18 mouse cellular contexts compared by ENCODE assay signal in genomic region chr4:43884196-43884595, GRCm38 (mm10). TPM values are rescaled to one million over a fixed set of nuclear protein-coding genes. Genes with fewer than 3 reads are reported as not detected.
DNase-seq lines count a peak whose midpoint lies in the region; ATAC-seq and TF ChIP-seq lines count a peak whose summit lies in the region.
"Had no signal": no experiment of that assay in that cellular context is flagged by ENCODE, and none has a peak within 500 bp of the region (broad histone marks: within the 10 kb centered on the region; RNA-seq: fewer than 3 reads in every experiment).

No protein-coding gene starts in this region.

- no peak for ATAC-seq in forebrain, embryonic 15.5 days (replicated peaks)
- 0 out of 2 replicates have a peak, but pooled peaks have one; percentile 45 for ATAC-seq in heart, embryonic 16.5 days (replicated peaks; ENCODE audit: extremely low read depth, insufficient read depth, low FRiP score)
- peak; percentile 77; the same call in 1 of the 2 replicates for ATAC-seq in lung, embryonic 15.5 days (ENCODE audit: borderline replicate concordance, extremely low read depth, low FRiP score, low TSS enrichment)
- no peak for ATAC-seq in limb, embryonic 12.5 days (ENCODE audit: insufficient number of reproducible peaks, insufficient read depth, low FRiP score, low TSS enrichment, low read depth)

- H3K9ac ChIP-seq in forebrain, embryonic 15.5 days (replicated peaks): no peak overlapping the region
- H3K9ac ChIP-seq in heart, embryonic 16.5 days (ENCODE audit: low read length): no peak overlapping the region
- H3K9ac ChIP-seq in lung, embryonic 15.5 days: no peak overlapping the region
- H3K9ac ChIP-seq in limb, embryonic 12.5 days (replicated peaks): no peak overlapping the region
- H3K9ac ChIP-seq: embryonic facial prominence, embryonic 12.5 days; hindbrain, embryonic 13.5 days; liver, embryonic 15.5 days had no signal

- no peak for TF ChIP-seq POLR2A in lung, adult 2 months (IDR thresholded peaks at IDR 0.05; ENCODE audit: borderline replicate concordance, extremely low read depth, low read depth, low read length)

- H3K9me3 ChIP-seq in forebrain, embryonic 10.5 days: no peaks in the 10 kb centered on the region
- no peaks in the 10 kb centered on the region for H3K9me3 ChIP-seq in forebrain, embryonic 15.5 days
- H3K9me3 ChIP-seq in heart, embryonic 16.5 days (replicated peaks; ENCODE audit: control insufficient read depth, low read length): no peaks in the 10 kb centered on the region
- no peaks in the 10 kb centered on the region for H3K9me3 ChIP-seq in lung, embryonic 15.5 days
- H3K9me3 ChIP-seq in limb, embryonic 12.5 days: no peaks in the 10 kb centered on the region
- H3K9me3 ChIP-seq: embryonic facial prominence, embryonic 12.5 days; hindbrain, embryonic 13.5 days; liver, embryonic 15.5 days had no signal

- no peak for TF ChIP-seq CTCF in lung, adult 2 months (IDR thresholded peaks at IDR 0.05; ENCODE audit: insufficient read depth, low read length)

- intact Hi-C loops in heart, postnatal 25 days (cut with DNase I): no loop called here

- no peaks in the 10 kb centered on the region for H3K27me3 ChIP-seq in forebrain, embryonic 10.5 days (ENCODE audit: poor library complexity, severe bottlenecking)
- H3K27me3 ChIP-seq in forebrain, embryonic 15.5 days: no peaks in the 10 kb centered on the region
- no peaks in the 10 kb centered on the region for H3K27me3 ChIP-seq in heart, embryonic 16.5 days (ENCODE audit: control insufficient read depth, insufficient read depth, low read length)
- H3K27me3 ChIP-seq in lung, embryonic 15.5 days: no peaks in the 10 kb centered on the region
- H3K27me3 ChIP-seq in limb, embryonic 12.5 days: no peaks in the 10 kb centered on the region
- H3K27me3 ChIP-seq: embryonic facial prominence, embryonic 12.5 days; hindbrain, embryonic 13.5 days; liver, embryonic 15.5 days had no signal

- peaks cover 36% of the 10 kb centered on the region for H3K4me1 ChIP-seq in forebrain, embryonic 10.5 days
- H3K4me1 ChIP-seq in forebrain, embryonic 15.5 days: peaks cover 15% of the 10 kb centered on the region
- peaks cover 26% of the 10 kb centered on the region for H3K4me1 ChIP-seq in heart, embryonic 16.5 days (ENCODE audit: control insufficient read depth, insufficient read depth, low read length)
- peaks cover 29% of the 10 kb centered on the region for H3K4me1 ChIP-seq in lung, embryonic 15.5 days
- H3K4me1 ChIP-seq in lung, adult 2 months (ENCODE audit: control insufficient read depth, insufficient read depth, low read length): peaks cover 13% of the 10 kb centered on the region
- peaks cover 26% of the 10 kb centered on the region for H3K4me1 ChIP-seq in limb, embryonic 12.5 days (replicated peaks)
- H3K4me1 ChIP-seq: liver, embryonic 15.5 days had no signal

- 28% methylated on average over 4 of the region's 4 CpGs for WGBS in forebrain, embryonic 10.5 days
- 23% methylated on average over 4 of the region's 4 CpGs for WGBS in forebrain, embryonic 15.5 days
- WGBS in heart, embryonic 16.5 days: 25% methylated on average over 4 of the region's 4 CpGs
- 24% methylated on average over 4 of the region's 4 CpGs for WGBS in lung, embryonic 15.5 days
- 53% methylated on average over 4 of the region's 4 CpGs for WGBS in lung, adult 2 months
- 18% methylated on average over 4 of the region's 4 CpGs for WGBS in limb, embryonic 12.5 days

- peak overlapping the region; percentile 77 for H3K27ac ChIP-seq in forebrain, embryonic 10.5 days
- no peak overlapping the region for H3K27ac ChIP-seq in forebrain, embryonic 15.5 days (replicated peaks)
- peak overlapping the region; percentile 81 for H3K27ac ChIP-seq in heart, embryonic 16.5 days (ENCODE audit: low read length)
- peak overlapping the region; percentile 72 for H3K27ac ChIP-seq in lung, embryonic 15.5 days
- H3K27ac ChIP-seq in limb, embryonic 12.5 days: no peak overlapping the region
- H3K27ac ChIP-seq: hindbrain, embryonic 13.5 days; liver, embryonic 15.5 days had no signal

- no peaks in the 10 kb centered on the region; the same call in 1 of the 2 replicates for H3K36me3 ChIP-seq in forebrain, embryonic 10.5 days (replicated peaks)
- H3K36me3 ChIP-seq in forebrain, embryonic 15.5 days: no peaks in the 10 kb centered on the region
- no peaks in the 10 kb centered on the region for H3K36me3 ChIP-seq in heart, embryonic 16.5 days (ENCODE audit: control insufficient read depth, insufficient read depth)
- H3K36me3 ChIP-seq in lung, embryonic 15.5 days: no peaks in the 10 kb centered on the region
- H3K36me3 ChIP-seq in limb, embryonic 12.5 days: peaks cover 3% of the 10 kb centered on the region; the same call in 1 of the 2 replicates
- H3K36me3 ChIP-seq: embryonic facial prominence, embryonic 12.5 days; hindbrain, embryonic 13.5 days; liver, embryonic 15.5 days had no signal

- H3K4me2 ChIP-seq in forebrain, embryonic 15.5 days (replicated peaks): no peak overlapping the region
- H3K4me2 ChIP-seq in heart, embryonic 16.5 days (ENCODE audit: low read depth, low read length): peak overlapping the region; percentile 29; the same call in 1 of the 2 replicates
- H3K4me2 ChIP-seq in lung, embryonic 15.5 days: 0 out of 2 replicates have a peak overlapping the region, but pooled peaks have one; percentile 1
- H3K4me2 ChIP-seq in limb, embryonic 12.5 days: peak overlapping the region; percentile 19; the same call in 1 of the 2 replicates
- H3K4me2 ChIP-seq: embryonic facial prominence, embryonic 12.5 days; hindbrain, embryonic 13.5 days; liver, embryonic 15.5 days; midbrain, embryonic 11.5 days had no signal

- no peak overlapping the region for H3K4me3 ChIP-seq in forebrain, embryonic 10.5 days
- no peak overlapping the region for H3K4me3 ChIP-seq in forebrain, embryonic 15.5 days
- H3K4me3 ChIP-seq in heart, embryonic 16.5 days (ENCODE audit: low read length): no peak overlapping the region
- no peak overlapping the region for H3K4me3 ChIP-seq in lung, embryonic 15.5 days
- no peak overlapping the region for H3K4me3 ChIP-seq in lung, adult 2 months (replicated peaks; ENCODE audit: extremely low read depth, low read depth, low read length)
- H3K4me3 ChIP-seq in limb, embryonic 12.5 days (replicated peaks): no peak overlapping the region
- H3K4me3 ChIP-seq: embryonic facial prominence, embryonic 12.5 days; hindbrain, embryonic 13.5 days; liver, embryonic 15.5 days had no signal

- DNase-seq in forebrain, embryonic 10.5 days (ENCODE audit: extremely low spot score, low spot score): no peak
- DNase-seq in heart, postnatal 25 days (ENCODE audit: low spot score): no peak
- DNase-seq in lung, adult 2 months: no peak
- DNase-seq in c-Kit-positive CD71-positive TER-119-positive erythroid progenitor cells, embryonic 14.5 days (ENCODE audit: low spot score): no peak
- DNase-seq: cerebellum, adult 18-20 months; thymus, adult 18-20 months had no signal

RNA-seq across cellular contexts. Expression of gene Reck, which starts 8.9 kb away (rescaled TPM):
- 9.4 and 11.2 TPM in 2 replicates for polyA plus RNA-seq in forebrain, embryonic 10.5 days (2016; fragmentation: Nextera tagmentation; extraction: Ambion mirVana)
- 4.1 and 4.4 TPM in 2 replicates for polyA plus RNA-seq in forebrain, embryonic 15.5 days (2015; fragmentation: Nextera tagmentation; extraction: Ambion mirVana)
- 8.6 and 8.9 TPM in 2 replicates for polyA plus RNA-seq in heart, embryonic 16.5 days (2015; fragmentation: Nextera tagmentation; extraction: Ambion mirVana)
- 1 to 10 TPM; 6.5 TPM for total RNA-seq in heart, postnatal 25 days (2021)
- polyA plus RNA-seq in lung, embryonic 15.5 days (2015; fragmentation: Nextera tagmentation; extraction: Ambion mirVana): 23.0 and 23.2 TPM in 2 replicates
- polyA plus RNA-seq in lung, adult 2 months (2012; rRNA removed): 39.4 and 43.8 TPM in 2 replicates
- polyA plus RNA-seq in limb, embryonic 12.5 days (2016; fragmentation: Nextera tagmentation; extraction: Ambion mirVana): 26.9 and 33.1 TPM in 2 replicates

RNA-seq across cellular contexts. Expression of gene Olfr155, which starts 32.8 kb away (rescaled TPM):
- not detected in 2 replicates for polyA plus RNA-seq in forebrain, embryonic 10.5 days (2016; fragmentation: Nextera tagmentation; extraction: Ambion mirVana)
- polyA plus RNA-seq in forebrain, embryonic 15.5 days (2015; fragmentation: Nextera tagmentation; extraction: Ambion mirVana): not detected in 2 replicates
- not detected in 2 replicates for polyA plus RNA-seq in heart, embryonic 16.5 days (2015; fragmentation: Nextera tagmentation; extraction: Ambion mirVana)
- total RNA-seq in heart, postnatal 25 days (2021): not detected
- polyA plus RNA-seq in lung, embryonic 15.5 days (2015; fragmentation: Nextera tagmentation; extraction: Ambion mirVana): not detected in 2 replicates
- polyA plus RNA-seq in lung, adult 2 months (2012; rRNA removed): not detected in 2 replicates
- polyA plus RNA-seq in limb, embryonic 12.5 days (2016; fragmentation: Nextera tagmentation; extraction: Ambion mirVana): not detected in 2 replicates
- total RNA-seq: adrenal gland, postnatal 4 days; left cerebral cortex, postnatal 10 days had no signal
- polyA plus RNA-seq: hindbrain, embryonic 13.5 days; large intestine, adult 2 months; liver, embryonic 15.5 days; midbrain, embryonic 11.5 days; neural tube, embryonic 11.5 days had no signal

RNA-seq across cellular contexts. Expression of gene Olfr157, which starts 44.2 kb away (rescaled TPM):
- polyA plus RNA-seq in forebrain, embryonic 10.5 days (2016; fragmentation: Nextera tagmentation; extraction: Ambion mirVana): not detected in 2 replicates
- not detected in 2 replicates for polyA plus RNA-seq in forebrain, embryonic 15.5 days (2015; fragmentation: Nextera tagmentation; extraction: Ambion mirVana)
- polyA plus RNA-seq in heart, embryonic 16.5 days (2015; fragmentation: Nextera tagmentation; extraction: Ambion mirVana): not detected in 2 replicates
- not detected for total RNA-seq in heart, postnatal 25 days (2021)
- polyA plus RNA-seq in lung, embryonic 15.5 days (2015; fragmentation: Nextera tagmentation; extraction: Ambion mirVana): not detected in 2 replicates
- not detected in 2 replicates for polyA plus RNA-seq in lung, adult 2 months (2012; rRNA removed)
- 0.12 TPM in 1 of 2 replicates, not detected in the other for polyA plus RNA-seq in limb, embryonic 12.5 days (2016; fragmentation: Nextera tagmentation; extraction: Ambion mirVana)
- total RNA-seq: adrenal gland, postnatal 4 days; left cerebral cortex, postnatal 10 days had no signal
- polyA plus RNA-seq: hindbrain, embryonic 13.5 days; liver, embryonic 15.5 days; midbrain, embryonic 11.5 days; neural tube, embryonic 11.5 days had no signal

Comparison
In these comparisons a context has a peak if more than half of its experiments do, and no peak if none do; other contexts are left out.
1. H3K27ac ChIP-seq: peak in forebrain, embryonic 10.5 days (single experiment), heart, embryonic 16.5 days (single experiment) and lung, embryonic 15.5 days (single experiment); none in forebrain, embryonic 15.5 days (single experiment) and limb, embryonic 12.5 days (single experiment).
2. ATAC-seq: peak in heart, embryonic 16.5 days (single experiment) and lung, embryonic 15.5 days (single experiment); none in forebrain, embryonic 15.5 days (single experiment) and limb, embryonic 12.5 days (single experiment).